Mouse (Mus musculus) hindbrain, embryonic 16.5 days (tissue): ENCODE data around the gene Mlxipl. TPM values are rescaled to one million over a fixed set of nuclear protein-coding genes. Genes with fewer than 3 reads are reported as not detected.

ENCODE experiments used
- ATAC-seq: fragments of 200-750 bp; cut with Nextera tagmentation; 2 replicates; pipeline ENCODE4 v1.8.0; 2017; ENCODE audit warnings: moderate TSS enrichment, moderate library complexity
- H3K27ac ChIP-seq: fragments of 300-500 bp; sonication (generic); 2 replicates; pipeline ENCODE4 v1.5.1; 2014; ENCODE audit warnings: low read depth, mild to moderate bottlenecking, control low read depth, low read length, moderate library complexity
- H3K27me3 ChIP-seq: fragments of 300-500 bp; sonication (generic); replicated peaks from 2 replicates; pipeline ENCODE4 v1.6.1; 2014; ENCODE audit warnings: low read length; ENCODE audit not compliant: control insufficient read depth, insufficient read depth
- H3K36me3 ChIP-seq: fragments of 300-500 bp; sonication (generic); 2 replicates; pipeline ENCODE4 v1.6.1; 2014; ENCODE audit warnings: mild to moderate bottlenecking, low read length, moderate library complexity, mixed read lengths; ENCODE audit not compliant: control insufficient read depth, insufficient read depth
- H3K4me1 ChIP-seq: fragments of 300-500 bp; sonication (generic); 2 replicates; pipeline ENCODE4 v1.6.1; 2014; ENCODE audit warnings: low read depth, low read length; ENCODE audit not compliant: control insufficient read depth, insufficient read depth
- H3K4me2 ChIP-seq: fragments of 300-500 bp; sonication (generic); 2 replicates; pipeline ENCODE4 v1.6.1; 2014; ENCODE audit warnings: mild to moderate bottlenecking, low read length, control low read depth, moderate library complexity
- H3K4me3 ChIP-seq: fragments of 300-500 bp; sonication (generic); 2 replicates; pipeline ENCODE4 v1.5.1; 2014; ENCODE audit warnings: mild to moderate bottlenecking, low read length, control low read depth, moderate library complexity
- H3K9ac ChIP-seq: fragments of 300-500 bp; sonication (generic); 2 replicates; pipeline ENCODE4 v1.6.1; 2014; ENCODE audit warnings: low read depth, mild to moderate bottlenecking, control low read depth, low read length, moderate library complexity
- H3K9me3 ChIP-seq: fragments of 300-500 bp; sonication (generic); 2 replicates; pipeline ENCODE4 v1.6.1; 2014; ENCODE audit warnings: mild to moderate bottlenecking, low read length, moderate library complexity; ENCODE audit not compliant: control insufficient read depth
- WGBS: fragments of 180-500 bp; shearing (Covaris S2); extraction: QIAGEN DNeasy Blood & Tissue Kit; methylation state at CpG from one replicate; pipeline ENCODE4 v1.1.7; 2014; 5-methylcytosine and 5-hydroxymethylcytosine counted together
- polyA plus RNA-seq: library from polyadenylated mRNA; unstranded; fragments of >200 nt; fragmentation: Nextera tagmentation; extraction: Ambion mirVana; gene quantifications from 2 replicates; pipeline ENCODE4 v1.2.1, GENCODE M21; 2015

Mlxipl gene
- polyA plus RNA-seq, 1 experiment from 2014 or later, result 0.84 TPM

- Histone ChIP-seq H3K9me3 (no peaks in the 10 kb centered on the region), H3K4me1 (no peaks in the 10 kb centered on the region), H3K27me3 (peaks cover 3% of the 10 kb centered on the region; the same call in 1 of the 2 replicates), H3K4me3 (no peak overlapping the region), H3K9ac (no peak overlapping the region), H3K4me2 (no peak overlapping the region), H3K36me3 (no peaks in the 10 kb centered on the region), H3K27ac (no peak overlapping the region)
- no peak for ATAC-seq
- WGBS, result 61% methylated on average over 6 of the region's 6 CpGs
These were observed 36.4 kb downstream of the Mlxipl start for GRCm38 (mm10) chr5:135126121-135126520.

- Histone ChIP-seq H3K36me3 (no peaks in the 10 kb centered on the region), H3K4me1 (no peaks in the 10 kb centered on the region), H3K27ac (no peak overlapping the region), H3K4me2 (no peak overlapping the region), H3K27me3 (peaks cover 6% of the 10 kb centered on the region), H3K9me3 (no peaks in the 10 kb centered on the region), H3K9ac (no peak overlapping the region), H3K4me3 (no peak overlapping the region)
- 84% methylated on average over 6 of the region's 6 CpGs for WGBS
- no peak for ATAC-seq
These were observed 38.0 kb downstream of the Mlxipl start for GRCm38 (mm10) chr5:135127669-135128068.

- no peak overlapping the region for H3K9ac ChIP-seq
- no peaks in the 10 kb centered on the region for H3K36me3 ChIP-seq
- H3K9me3 ChIP-seq, result no peaks in the 10 kb centered on the region
- H3K4me1 ChIP-seq, result peaks cover 5% of the 10 kb centered on the region; the same call in 1 of the 2 replicates
- H3K4me3 ChIP-seq, result no peak overlapping the region
- no peak for ATAC-seq
- H3K4me2 ChIP-seq, result no peak overlapping the region
- peaks cover 21% of the 10 kb centered on the region for H3K27me3 ChIP-seq
- 90% methylated on average over 4 of the region's 4 CpGs for WGBS
- H3K27ac ChIP-seq, result no peak overlapping the region
These were observed 40.1 kb downstream of the Mlxipl start for GRCm38 (mm10) chr5:135129747-135130146.

- peaks cover 5% of the 10 kb centered on the region; the same call in 1 of the 2 replicates for H3K4me1 ChIP-seq
- ATAC-seq, result peak; percentile 69; the same call in 1 of the 2 replicates
- no peaks in the 10 kb centered on the region for H3K9me3 ChIP-seq
- 5% methylated on average over 26 of the region's 26 CpGs for WGBS
- H3K36me3 ChIP-seq, result no peaks in the 10 kb centered on the region
- peaks cover 23% of the 10 kb centered on the region for H3K27me3 ChIP-seq
- H3K9ac ChIP-seq, result peak overlapping the region; percentile 41
- peak overlapping the region; percentile 32 for H3K4me3 ChIP-seq
- no peak overlapping the region for H3K27ac ChIP-seq
- H3K4me2 ChIP-seq, result peak overlapping the region; percentile 57
These were observed 44.2 kb downstream of the Mlxipl start for GRCm38 (mm10) chr5:135133736-135134405.

GRCm38 (mm10) chr5:135134534-135134933, 44.8 kb downstream of the Mlxipl start:
- WGBS, result 7% methylated on average over 8 of the region's 8 CpGs
- Histone ChIP-seq H3K27ac (no peak overlapping the region), H3K9me3 (no peaks in the 10 kb centered on the region), H3K27me3 (peaks cover 23% of the 10 kb centered on the region), H3K36me3 (no peaks in the 10 kb centered on the region), H3K4me1 (peaks cover 5% of the 10 kb centered on the region; the same call in 1 of the 2 replicates), H3K9ac (no peak overlapping the region), H3K4me3 (peak overlapping the region; percentile 32), H3K4me2 (peak overlapping the region; percentile 57)
- ATAC-seq, result no peak

GRCm38 (mm10) chr5:135139881-135140280, 50.2 kb downstream of the Mlxipl start:
- Histone ChIP-seq H3K9me3 (no peaks in the 10 kb centered on the region), H3K4me1 (no peaks in the 10 kb centered on the region), H3K27ac (no peak overlapping the region), H3K4me2 (no peak overlapping the region), H3K4me3 (no peak overlapping the region), H3K36me3 (no peaks in the 10 kb centered on the region), H3K27me3 (0 out of 2 replicates have a peak, but pooled peaks cover under 1% of the 10 kb centered on the region), H3K9ac (no peak overlapping the region)
- ATAC-seq, result no peak
- WGBS, result 75% methylated on average over 2 of the region's 2 CpGs

- Histone ChIP-seq H3K4me2 (no peak overlapping the region), H3K27ac (no peak overlapping the region), H3K9me3 (no peaks in the 10 kb centered on the region), H3K27me3 (no peaks in the 10 kb centered on the region), H3K36me3 (no peaks in the 10 kb centered on the region), H3K4me3 (no peak overlapping the region), H3K9ac (no peak overlapping the region), H3K4me1 (peaks cover 6% of the 10 kb centered on the region)
- WGBS, result 72% methylated on average over 4 of the region's 4 CpGs
- no peak for ATAC-seq
These were observed 54.8 kb downstream of the Mlxipl start for GRCm38 (mm10) chr5:135144469-135144868.

GRCm38 (mm10) chr5:135145532-135145931, 55.8 kb downstream of the Mlxipl start:
- no peaks in the 10 kb centered on the region for H3K27me3 ChIP-seq
- no peak for ATAC-seq
- no peak overlapping the region for H3K9ac ChIP-seq
- no peaks in the 10 kb centered on the region for H3K9me3 ChIP-seq
- no peak overlapping the region for H3K27ac ChIP-seq
- H3K4me3 ChIP-seq, result no peak overlapping the region
- 76% methylated on average over 3 of the region's 3 CpGs for WGBS
- no peak overlapping the region for H3K4me2 ChIP-seq
- H3K4me1 ChIP-seq, result peaks cover 6% of the 10 kb centered on the region
- no peaks in the 10 kb centered on the region for H3K36me3 ChIP-seq

- Histone ChIP-seq H3K27me3 (no peaks in the 10 kb centered on the region), H3K9ac (no peak overlapping the region), H3K36me3 (no peaks in the 10 kb centered on the region), H3K9me3 (no peaks in the 10 kb centered on the region), H3K27ac (no peak overlapping the region), H3K4me2 (no peak overlapping the region), H3K4me3 (no peak overlapping the region), H3K4me1 (peaks cover 6% of the 10 kb centered on the region)
- no peak for ATAC-seq
These were observed 56.3 kb downstream of the Mlxipl start for GRCm38 (mm10) chr5:135145955-135146354.
